Mouse (Mus musculus) C2C12 (cell line): ENCODE measurements around the gene Esm1. TPM values are rescaled to one million over a fixed set of nuclear protein-coding genes. Genes with fewer than 3 reads are reported as not detected.
"Not testable (repeated sequence)": the region's sequence is repeated elsewhere in the genome, so short reads cannot be mapped to it uniquely, and the experiment has no call there.

Experiments
- H3K27me3 ChIP-seq: one replicate; pipeline ENCODE4 v1.6.1; 2011; ENCODE audit not compliant: control insufficient read depth, insufficient read depth, insufficient read length
- H3K36me3 ChIP-seq: one replicate; pipeline ENCODE4 v1.6.1; 2011; ENCODE audit not compliant: control insufficient read depth, insufficient read depth
- H3K4me3 ChIP-seq: one replicate; pipeline ENCODE4 v1.5.1; 2011; ENCODE audit warnings: mild to moderate bottlenecking, control low read depth; ENCODE audit not compliant: poor library complexity, insufficient read depth, severe bottlenecking
- H3K79me2 ChIP-seq: one replicate; pipeline ENCODE4 v1.6.1; 2011; ENCODE audit not compliant: control insufficient read depth, insufficient read depth
- H3K79me3 ChIP-seq: one replicate; pipeline ENCODE4 v1.6.1; 2011; ENCODE audit warnings: low read depth, control low read depth
- H3ac ChIP-seq: one replicate; pipeline ENCODE3; 2011; ENCODE audit warnings: low read depth; ENCODE audit not compliant: control insufficient read depth, insufficient read length
- CEBPB ChIP-seq: IDR thresholded peaks from one replicate; pipeline ENCODE4 v1.6.1; 2011; ENCODE audit warnings: low read depth, mild to moderate bottlenecking, control low read depth, moderate library complexity
- CTCF ChIP-seq: IDR thresholded peaks from one replicate; pipeline ENCODE4 v1.5.1; 2011; ENCODE audit not compliant: control insufficient read depth, insufficient read depth, insufficient read length
- FOSL1 ChIP-seq: IDR thresholded peaks from one replicate; pipeline ENCODE4 v1.8.0; 2011; ENCODE audit warnings: mild to moderate bottlenecking, low read length; ENCODE audit not compliant: poor library complexity, insufficient read depth, severe bottlenecking
- MAX ChIP-seq: IDR thresholded peaks from one replicate; pipeline ENCODE4 v1.6.1; 2011; ENCODE audit warnings: mild to moderate bottlenecking, control low read depth
- MYOD1 ChIP-seq: IDR thresholded peaks from one replicate; pipeline ENCODE4 v1.6.1; 2011; ENCODE audit warnings: low read depth; ENCODE audit not compliant: control insufficient read depth, insufficient read length
- MYOG ChIP-seq: IDR thresholded peaks from one replicate; pipeline ENCODE4 v1.6.1; 2011; ENCODE audit not compliant: control insufficient read depth, insufficient read length; ENCODE audit errors: extremely low read depth
- USF1 ChIP-seq: IDR thresholded peaks from one replicate; pipeline ENCODE4 v1.6.1; 2011; ENCODE audit warnings: low read depth, mild to moderate bottlenecking, control low read depth, moderate library complexity
- polyA plus RNA-seq: library from polyadenylated mRNA; unstranded; fragments of >200 nt; fragmentation: generic; extraction: Trizol; gene quantifications from one replicate; pipeline ENCODE4 v1.2.1, GENCODE M21; 2012; ENCODE audit warnings: missing spikeins

The Esm1 gene
- polyA plus RNA-seq, 1 experiment, result 0.08 TPM

DNA sequence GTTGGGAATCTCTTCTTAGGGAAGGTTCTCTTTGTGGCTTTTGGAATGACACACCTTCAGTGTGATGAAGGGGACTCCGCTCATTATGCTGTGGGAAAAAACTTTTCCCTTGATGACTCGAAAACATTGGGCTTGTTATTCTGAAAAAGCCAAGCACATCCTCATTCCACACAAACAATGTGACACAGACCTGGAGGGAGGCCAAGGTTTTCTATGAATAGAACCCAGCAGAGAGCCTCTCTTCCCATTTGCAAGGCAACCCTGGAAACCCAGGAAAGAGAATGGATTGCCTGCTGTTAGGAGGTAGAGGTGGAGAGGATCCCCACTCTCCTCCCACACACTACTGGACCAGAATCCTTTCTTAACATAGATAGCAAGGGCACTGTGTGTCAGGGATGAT, 14.6 kb downstream of the Esm1 start:
- Histone ChIP-seq H3K36me3 (no peaks in the 10 kb centered on the region), H3K79me3 (no peaks in the 10 kb centered on the region), H3K27me3 (no peaks in the 10 kb centered on the region), H3ac (no peak overlapping the region), H3K79me2 (no peaks in the 10 kb centered on the region), H3K4me3 (no peak overlapping the region)
- no peak for TF ChIP-seq CEBPB
- no peak for TF ChIP-seq FOSL1
- TF ChIP-seq MYOG, result no peak

DNA sequence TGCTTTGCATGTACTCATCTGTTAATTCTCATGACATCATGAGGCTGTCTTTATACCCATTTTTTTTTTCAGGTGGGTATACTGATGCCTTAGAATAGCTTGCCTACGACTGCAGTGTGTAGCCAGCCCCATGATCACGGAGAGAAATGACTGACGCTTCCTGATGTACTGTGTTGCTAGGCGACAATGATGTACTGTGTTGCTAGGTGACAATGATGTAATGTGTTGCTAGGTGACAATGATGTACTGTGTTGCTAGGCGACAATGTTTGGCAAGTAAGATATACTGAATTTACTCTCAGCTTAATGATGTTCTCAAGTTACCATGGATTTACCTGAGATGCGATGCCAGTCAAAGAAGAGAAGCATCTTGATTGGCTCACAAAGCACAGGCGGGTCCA, 16.4 kb downstream of the Esm1 start, which contains the start of gene Gzmk:
Gene Gzmk, minus strand, starts transcription at position 98 of the 400 bp plus-strand sequence.
- Histone ChIP-seq H3K27me3 (no peaks in the 10 kb centered on the region), H3K36me3 (no peaks in the 10 kb centered on the region), H3K79me2 (no peaks in the 10 kb centered on the region), H3K79me3 (no peaks in the 10 kb centered on the region), H3K4me3 (no peak within 1 kb of the TSS), H3ac (no peak within 1 kb of the TSS)
- TF ChIP-seq CEBPB (no peak), FOSL1 (no peak), USF1 (no peak), MYOD1 (no peak), MYOG (no peak), MAX (no peak), CTCF (no peak)

DNA sequence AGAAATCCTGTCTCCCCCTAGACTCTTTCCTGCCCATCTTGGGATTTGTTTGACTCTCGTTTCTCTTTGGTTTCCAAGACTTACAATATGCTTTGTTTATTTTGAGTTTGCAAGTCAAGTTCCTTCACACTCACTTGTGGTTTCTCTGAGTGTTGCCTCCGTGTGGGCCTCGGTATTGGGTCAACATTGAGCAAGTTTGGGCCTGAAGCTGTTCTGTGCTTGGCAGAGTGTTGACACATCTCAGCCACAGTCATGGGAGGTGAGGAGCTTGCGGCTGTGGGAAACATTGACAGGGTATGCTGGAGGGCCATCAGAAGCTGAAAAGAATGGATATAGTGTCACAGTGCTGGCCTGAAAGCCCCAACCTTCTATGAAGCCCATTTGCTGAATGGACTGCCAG, 17.6 kb downstream of the Esm1 start:
- Histone ChIP-seq H3K79me3 (no peaks in the 10 kb centered on the region), H3K36me3 (no peaks in the 10 kb centered on the region), H3K27me3 (no peaks in the 10 kb centered on the region), H3ac (no peak overlapping the region), H3K4me3 (no peak overlapping the region), H3K79me2 (no peaks in the 10 kb centered on the region)
- TF ChIP-seq CEBPB, result no peak
- no peak for TF ChIP-seq MYOG
- TF ChIP-seq FOSL1, result no peak
- no peak for TF ChIP-seq USF1
- TF ChIP-seq MAX, result no peak
- TF ChIP-seq MYOD1, result no peak
- no peak for TF ChIP-seq CTCF

DNA sequence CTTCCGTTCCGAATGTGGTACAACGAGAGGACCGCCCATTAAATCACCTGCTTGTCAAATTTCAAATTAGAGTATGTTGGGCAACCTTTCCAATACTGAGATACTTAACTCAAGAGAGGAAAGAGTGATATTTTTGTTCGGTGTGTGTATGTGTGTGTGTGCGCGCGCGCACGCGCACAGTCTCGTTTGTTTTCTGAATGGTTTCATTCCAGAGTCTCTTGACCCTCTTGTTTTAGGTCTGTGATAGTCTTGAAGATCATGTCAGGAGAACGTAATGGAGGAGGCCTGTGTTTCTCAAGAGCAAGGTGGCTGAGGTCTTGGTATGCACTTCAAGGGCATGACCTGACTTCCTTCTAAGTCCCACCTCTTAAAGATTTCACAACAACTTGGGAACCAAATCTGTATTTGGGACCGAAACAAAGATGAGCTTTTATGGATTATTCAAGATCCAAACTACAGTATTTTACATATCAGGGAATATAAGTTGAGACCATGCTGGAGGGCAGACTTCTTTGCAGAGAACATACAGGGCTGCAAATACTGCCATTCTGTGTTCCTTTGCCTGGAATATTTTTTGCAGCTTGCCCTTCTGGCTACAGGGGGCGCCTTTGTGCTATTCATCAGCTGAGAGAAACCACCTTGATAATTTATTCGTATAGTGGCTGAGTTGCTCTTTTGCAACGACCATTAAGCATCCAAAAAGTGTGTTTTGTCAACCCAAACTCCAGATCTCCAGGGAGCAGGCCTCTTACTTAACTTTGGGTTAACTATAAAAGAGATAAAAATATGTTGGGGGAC, 18.4 kb downstream of the Esm1 start:
- H3K79me2 ChIP-seq, result no peaks in the 10 kb centered on the region
- H3K27me3 ChIP-seq, result no peaks in the 10 kb centered on the region
- no peak overlapping the region for H3K4me3 ChIP-seq
- no peaks in the 10 kb centered on the region for H3K79me3 ChIP-seq
- TF ChIP-seq USF1 (no peak), CEBPB (no peak), FOSL1 (no peak), MYOG (no peak), MAX (no peak), CTCF (no peak), MYOD1 (no peak)
- no peaks in the 10 kb centered on the region for H3K36me3 ChIP-seq
- no peak overlapping the region for H3ac ChIP-seq

- Histone ChIP-seq H3K4me3 (no peak overlapping the region), H3K36me3 (no peaks in the 10 kb centered on the region), H3ac (no peak overlapping the region), H3K79me3 (no peaks in the 10 kb centered on the region), H3K27me3 (no peaks in the 10 kb centered on the region), H3K79me2 (no peaks in the 10 kb centered on the region)
- no peak for TF ChIP-seq USF1
- TF ChIP-seq CEBPB, result no peak
- TF ChIP-seq MAX, result no peak
- no peak for TF ChIP-seq FOSL1
- TF ChIP-seq CTCF, result no peak
- TF ChIP-seq MYOD1, result no peak
- TF ChIP-seq MYOG, result no peak
Observed at GRCm38 (mm10) chr13:113242129-113242528, 32.7 kb downstream of the Esm1 start.

DNA sequence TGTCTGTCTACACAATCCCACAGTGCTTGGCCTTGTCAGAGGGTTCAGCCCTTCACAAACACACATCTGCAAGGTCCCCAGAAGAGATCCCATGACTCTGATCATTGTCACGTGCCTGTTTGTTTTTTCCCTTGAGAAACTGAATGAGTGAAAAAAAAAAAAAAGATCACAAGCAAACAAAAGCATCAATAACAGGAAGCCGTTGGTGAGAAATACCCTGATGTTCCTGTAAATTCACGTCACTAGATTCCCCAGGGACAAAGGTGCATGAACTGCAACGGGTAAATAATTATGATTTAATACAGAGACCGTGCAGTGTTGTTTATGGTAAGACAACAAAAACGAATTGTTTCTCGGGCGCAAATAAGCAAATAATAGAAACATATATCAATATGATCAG, 35.6 kb downstream of the Esm1 start:
- no peaks in the 10 kb centered on the region for H3K79me2 ChIP-seq
- H3ac ChIP-seq, result no peak overlapping the region
- no peak overlapping the region for H3K4me3 ChIP-seq
- no peaks in the 10 kb centered on the region for H3K27me3 ChIP-seq
- H3K79me3 ChIP-seq, result no peaks in the 10 kb centered on the region
- TF ChIP-seq USF1, result no peak
- no peak for TF ChIP-seq CTCF
- no peak for TF ChIP-seq CEBPB
- no peak for TF ChIP-seq MAX
- no peak for TF ChIP-seq FOSL1
- no peak for TF ChIP-seq MYOD1
- no peak for TF ChIP-seq MYOG
- no peaks in the 10 kb centered on the region for H3K36me3 ChIP-seq

GRCm38 (mm10) chr13:113252580-113252979, 43.1 kb downstream of the Esm1 start:
- not testable (repeated sequence) for H3K36me3 ChIP-seq, H3K79me2 ChIP-seq, H3K79me3 ChIP-seq, H3K4me3 ChIP-seq, H3ac ChIP-seq, H3K27me3 ChIP-seq
